Mouse (Mus musculus): ENCODE measurements around the gene Mink1. TPM values are rescaled to one million over a fixed set of nuclear protein-coding genes. Genes with fewer than 3 reads are reported as not detected.
"Not testable (repeated sequence)": the region's sequence is repeated elsewhere in the genome, so short reads cannot be mapped to it uniquely, and the experiment has no call there.

The Mink1 gene
- polyA plus RNA-seq, 1 experiment from 2014 or later = 14.6 TPM

DNA sequence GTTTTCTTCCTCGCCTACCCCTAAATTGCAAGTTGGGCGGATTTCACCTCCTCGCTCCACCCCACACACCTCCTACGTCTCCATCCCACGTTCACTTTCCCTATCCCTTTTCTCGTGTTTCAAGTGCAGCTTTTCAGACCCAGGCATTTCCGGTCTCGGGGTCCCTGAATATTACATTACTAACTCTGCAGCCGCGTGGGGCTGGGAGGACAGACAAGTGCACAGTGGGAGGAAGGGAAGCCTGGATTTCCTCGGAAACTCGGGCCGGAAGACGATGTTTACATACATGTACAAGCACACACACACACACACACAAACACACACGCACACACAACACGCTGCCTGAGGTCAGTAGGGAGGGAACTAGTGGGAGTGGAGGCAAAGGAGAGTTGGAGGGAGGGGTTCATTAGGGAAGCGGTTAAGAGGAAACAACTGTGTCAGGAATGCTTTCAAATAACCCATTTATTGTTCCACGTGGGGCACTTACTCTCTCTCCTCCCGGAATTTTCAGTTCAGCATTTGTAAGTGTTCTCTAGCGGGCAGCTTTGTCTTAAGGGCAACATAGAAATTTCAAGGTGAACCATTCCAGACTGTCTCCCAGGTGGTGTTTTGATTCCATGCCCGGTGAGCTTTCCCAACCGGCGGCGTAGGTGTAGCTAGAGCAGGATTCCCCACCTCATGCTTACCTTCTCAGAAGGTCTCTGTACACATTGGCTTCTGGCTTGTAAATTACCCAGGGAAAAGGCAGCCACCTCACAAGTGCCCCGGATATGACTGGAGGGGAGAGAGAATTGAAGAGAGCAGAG is 992 bp downstream of the Mink1 start:
- DNase-seq (ENCODE audit: low spot score) = peak; percentile 49
- WGBS = 3% methylated on average over 25 of the region's 25 CpGs
- H3K4me1 ChIP-seq (replicated peaks) = peaks cover 57% of the 10 kb centered on the region
- H3K27me3 ChIP-seq (ENCODE audit: insufficient read depth, poor library complexity, severe bottlenecking) = no peaks in the 10 kb centered on the region
- H3K27ac ChIP-seq = peak overlapping the region; percentile 95
- peak overlapping the region; percentile 93 for H3K4me3 ChIP-seq
- H3K36me3 ChIP-seq = peaks cover 9% of the 10 kb centered on the region; the same call in 1 of the 2 replicates
- no peaks in the 10 kb centered on the region for H3K9me3 ChIP-seq

DNA sequence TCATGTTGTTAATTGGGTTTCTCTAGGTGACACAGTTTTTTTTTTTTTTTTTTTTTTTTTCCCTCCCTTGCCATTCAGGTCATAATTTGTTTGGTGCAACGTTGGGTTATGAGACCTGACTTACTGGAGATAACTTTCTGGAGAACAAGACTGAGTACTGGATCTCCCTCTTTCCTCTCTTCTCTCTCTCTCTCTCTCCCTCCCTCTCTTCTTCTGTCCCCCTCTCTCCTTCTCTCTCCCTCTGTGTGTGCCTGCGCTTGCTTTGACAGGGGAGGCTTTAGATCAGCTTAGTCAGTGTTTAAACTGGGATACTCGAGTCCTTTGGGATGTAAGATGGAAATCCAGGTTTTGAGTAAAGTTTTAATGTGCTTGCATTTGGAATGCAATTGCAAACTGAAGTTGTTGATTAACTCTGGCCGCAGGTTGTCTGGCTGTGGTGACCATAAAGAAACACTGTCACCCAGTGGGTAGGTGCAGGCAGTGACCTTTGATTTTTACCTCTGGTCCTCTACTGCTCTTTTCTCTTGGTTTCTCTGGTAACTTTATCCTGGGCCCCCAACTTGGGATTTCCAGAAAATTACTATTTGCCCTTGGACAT is 1.7 kb downstream of the Mink1 start:
- H3K27ac ChIP-seq = no peak overlapping the region; the same call in 1 of the 2 replicates
- H3K9me3 ChIP-seq = no peaks in the 10 kb centered on the region
- H3K4me3 ChIP-seq = peak overlapping the region; percentile 93
- H3K36me3 ChIP-seq = peaks cover 9% of the 10 kb centered on the region; the same call in 1 of the 2 replicates
- DNase-seq (ENCODE audit: low spot score) = no peak
- H3K4me1 ChIP-seq (replicated peaks) = peaks cover 57% of the 10 kb centered on the region
- H3K27me3 ChIP-seq (ENCODE audit: insufficient read depth, poor library complexity, severe bottlenecking) = no peaks in the 10 kb centered on the region
- 53% methylated on average over 4 of the region's 4 CpGs for WGBS

DNA sequence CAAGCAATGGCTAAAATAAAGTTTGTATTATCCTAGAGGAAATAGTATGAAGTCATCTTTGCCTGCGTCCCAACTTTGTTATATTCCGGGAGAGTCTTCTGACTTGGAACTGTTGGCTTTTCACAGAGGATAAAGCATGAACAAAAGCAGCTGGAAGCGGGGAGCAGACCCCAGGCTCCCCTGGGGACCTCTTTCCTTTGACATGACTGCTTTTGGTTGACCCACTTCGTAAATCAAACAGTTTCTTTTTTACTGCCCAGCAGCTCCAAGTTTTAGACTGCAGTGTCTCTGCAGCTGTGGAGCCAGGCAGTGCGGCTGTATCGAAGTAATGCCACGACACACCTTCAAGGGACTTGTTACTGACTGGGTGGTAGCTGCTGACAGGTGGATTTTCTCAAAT is 3.9 kb downstream of the Mink1 start:
- Histone ChIP-seq H3K27me3 (ENCODE audit: insufficient read depth, poor library complexity, severe bottlenecking) (no peaks in the 10 kb centered on the region), H3K27ac (no peak overlapping the region), H3K36me3 (peaks cover 9% of the 10 kb centered on the region; the same call in 1 of the 2 replicates), H3K4me1 (replicated peaks) (peaks cover 58% of the 10 kb centered on the region), H3K9me3 (no peaks in the 10 kb centered on the region), H3K4me3 (no peak overlapping the region)
- 77% methylated on average over 7 of the region's 7 CpGs for WGBS
- no peak for DNase-seq (ENCODE audit: low spot score)

DNA sequence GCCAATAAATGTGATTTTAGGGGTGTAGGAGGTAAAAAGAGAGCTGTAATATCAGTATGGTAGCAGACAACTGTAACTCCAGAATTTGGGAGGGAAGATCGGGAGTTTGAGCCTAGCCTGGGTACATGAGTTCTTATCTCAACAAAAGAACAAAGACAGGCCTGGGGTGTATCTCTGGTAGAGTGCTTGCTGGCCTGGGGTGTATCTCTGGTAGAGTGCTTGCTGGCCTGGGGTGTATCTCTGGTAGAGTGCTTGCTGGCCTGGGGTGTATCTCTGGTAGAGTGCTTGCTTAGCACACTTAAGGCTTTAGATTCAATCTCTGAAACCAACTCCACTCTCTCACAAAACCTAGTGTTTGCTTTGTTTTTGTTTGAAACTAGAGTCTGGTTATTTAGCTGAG is 7.9 kb downstream of the Mink1 start:
- not testable (repeated sequence) for H3K4me3 ChIP-seq; H3K27ac ChIP-seq; H3K9me3 ChIP-seq; H3K36me3 ChIP-seq; H3K27me3 ChIP-seq (ENCODE audit: insufficient read depth, poor library complexity, severe bottlenecking); DNase-seq (ENCODE audit: low spot score)
- 92% methylated on average over 1 of the region's 1 CpGs for WGBS
- peaks cover 37% of the 10 kb centered on the region for H3K4me1 ChIP-seq (replicated peaks)

DNA sequence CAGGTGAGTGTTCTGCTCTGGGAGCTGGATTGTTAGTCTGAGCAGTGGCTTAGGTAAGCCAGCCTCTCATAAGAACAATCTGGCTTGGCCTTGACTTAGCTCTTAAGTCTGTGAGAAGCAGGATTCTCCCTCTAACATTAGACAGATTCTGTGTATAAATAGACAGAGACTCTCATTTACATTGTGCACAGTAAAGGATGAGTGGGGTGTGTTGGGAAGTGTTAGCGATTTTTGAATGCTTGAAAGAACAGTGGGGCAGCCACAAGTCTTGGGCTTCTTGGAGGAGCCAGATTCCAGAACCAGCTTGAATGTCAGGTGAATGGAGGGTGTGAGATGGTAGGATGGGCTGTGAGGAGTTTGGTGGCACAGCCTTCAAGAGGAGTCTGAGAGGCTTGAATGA is 9.0 kb downstream of the Mink1 start:
- H3K9me3 ChIP-seq = no peaks in the 10 kb centered on the region
- H3K4me1 ChIP-seq (replicated peaks) = peaks cover 27% of the 10 kb centered on the region
- no peak for DNase-seq (ENCODE audit: low spot score)
- no peak overlapping the region for H3K27ac ChIP-seq
- 85% methylated on average over 1 of the region's 1 CpGs for WGBS
- H3K36me3 ChIP-seq = peaks cover 9% of the 10 kb centered on the region; the same call in 1 of the 2 replicates
- no peaks in the 10 kb centered on the region for H3K27me3 ChIP-seq (ENCODE audit: insufficient read depth, poor library complexity, severe bottlenecking)
- H3K4me3 ChIP-seq = no peak overlapping the region

DNA sequence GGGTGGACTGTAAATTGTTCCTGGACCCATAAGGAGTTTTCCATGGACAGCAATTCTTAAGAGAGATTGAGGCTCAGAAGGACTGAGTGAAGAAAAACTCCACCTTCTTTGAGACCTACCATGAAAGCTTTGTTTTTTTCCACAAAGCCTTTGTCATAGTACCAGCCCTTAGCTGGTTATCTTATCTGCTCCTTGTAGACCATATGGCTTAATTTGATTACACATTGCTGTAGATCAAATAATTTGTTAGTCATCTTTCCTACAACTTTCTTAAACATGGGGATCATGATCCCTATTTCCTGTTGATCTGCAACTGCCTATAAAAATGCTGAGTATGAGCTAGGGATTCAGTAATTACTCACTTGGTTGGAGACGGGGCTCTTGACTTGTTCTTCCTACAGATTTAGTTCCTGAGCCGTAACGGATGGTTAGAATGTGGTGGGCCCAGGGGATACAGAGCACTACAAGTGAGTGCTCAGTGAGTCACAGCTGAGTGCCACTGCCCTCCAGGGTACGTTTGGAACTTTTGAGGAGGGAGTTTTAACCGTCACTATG is 9.7 kb downstream of the Mink1 start:
- H3K27me3 ChIP-seq (ENCODE audit: insufficient read depth, poor library complexity, severe bottlenecking) = no peaks in the 10 kb centered on the region
- peaks cover 20% of the 10 kb centered on the region; the same call in 1 of the 2 replicates for H3K4me1 ChIP-seq (replicated peaks)
- no peak overlapping the region for H3K27ac ChIP-seq
- H3K36me3 ChIP-seq = peaks cover 9% of the 10 kb centered on the region; the same call in 1 of the 2 replicates
- H3K9me3 ChIP-seq = no peaks in the 10 kb centered on the region
- no peak overlapping the region for H3K4me3 ChIP-seq
- WGBS = 65% methylated on average over 5 of the region's 5 CpGs
- DNase-seq (ENCODE audit: low spot score) = no peak

DNA sequence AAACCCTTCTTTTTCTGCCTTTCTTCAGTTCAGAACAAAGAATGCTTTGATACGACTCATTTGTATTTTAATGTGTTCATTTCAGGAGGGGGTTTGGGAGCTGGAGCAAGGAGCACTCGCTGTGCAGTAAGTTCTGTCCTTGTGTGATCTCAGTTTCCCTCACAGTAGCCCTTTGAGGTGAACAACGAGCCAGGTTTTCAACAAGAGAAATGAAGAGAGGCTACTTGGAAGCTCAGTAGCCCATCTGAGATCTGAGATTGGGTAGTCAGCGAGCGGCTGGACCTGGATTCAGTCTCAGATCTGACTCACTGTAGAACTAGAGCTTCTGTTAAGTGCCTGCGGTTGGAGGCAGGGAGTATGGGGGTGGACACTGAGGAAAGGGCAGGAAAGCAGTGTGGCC is 11.2 kb downstream of the Mink1 start:
- DNase-seq (ENCODE audit: low spot score) = no peak
- Histone ChIP-seq H3K9me3 (no peaks in the 10 kb centered on the region), H3K4me3 (no peak overlapping the region), H3K27ac (peak overlapping the region; percentile 56; the same call in 1 of the 2 replicates), H3K36me3 (no peaks in the 10 kb centered on the region), H3K4me1 (replicated peaks) (peaks cover 24% of the 10 kb centered on the region; the same call in 1 of the 2 replicates), H3K27me3 (ENCODE audit: insufficient read depth, poor library complexity, severe bottlenecking) (no peaks in the 10 kb centered on the region)
- 78% methylated on average over 6 of the region's 6 CpGs for WGBS

DNA sequence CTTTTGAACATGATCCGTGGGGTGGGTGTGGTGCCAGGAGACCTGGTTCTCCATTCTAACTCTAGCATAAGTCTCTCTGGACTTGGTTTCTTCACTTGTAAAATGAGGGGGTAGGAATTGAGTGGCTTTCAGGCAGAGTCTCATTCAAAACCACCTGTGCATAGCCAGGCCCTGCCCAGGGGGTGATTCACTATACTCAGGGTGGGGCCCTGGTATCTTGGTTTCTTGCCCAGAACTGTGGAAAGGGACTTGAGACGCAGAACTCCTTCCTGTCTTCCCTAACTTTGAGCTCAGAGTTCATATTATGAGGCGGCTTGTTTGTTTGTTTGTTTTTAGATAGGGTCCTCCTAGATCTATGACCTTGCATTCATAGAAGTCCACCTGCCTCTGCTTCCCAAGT is 14.5 kb downstream of the Mink1 start:
- H3K4me1 ChIP-seq (replicated peaks) = peaks cover 30% of the 10 kb centered on the region
- no peak overlapping the region for H3K27ac ChIP-seq
- DNase-seq (ENCODE audit: low spot score) = no peak
- WGBS = 89% methylated on average over 3 of the region's 3 CpGs
- no peaks in the 10 kb centered on the region for H3K36me3 ChIP-seq
- no peak overlapping the region for H3K4me3 ChIP-seq
- H3K27me3 ChIP-seq (ENCODE audit: insufficient read depth, poor library complexity, severe bottlenecking) = no peaks in the 10 kb centered on the region
- no peaks in the 10 kb centered on the region for H3K9me3 ChIP-seq

DNA sequence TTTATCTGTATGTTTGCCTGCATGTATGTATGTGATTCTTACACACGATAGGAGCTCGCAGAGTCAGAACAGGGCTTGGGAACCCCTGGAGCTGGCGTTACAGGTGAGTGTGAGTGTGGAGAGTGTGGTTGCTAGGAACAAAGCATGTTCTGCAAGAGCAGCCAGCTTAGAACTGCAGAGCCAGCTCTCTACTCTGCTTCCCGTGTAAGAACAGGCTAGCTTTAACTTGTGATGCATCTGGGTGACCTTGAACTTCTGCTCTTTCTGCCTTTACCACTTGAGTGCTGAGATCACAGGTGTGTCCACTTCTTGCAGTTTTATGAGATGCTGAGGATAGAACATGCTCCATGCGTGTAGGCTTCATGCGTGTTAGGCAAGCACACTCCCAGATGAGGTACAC is 16.3 kb downstream of the Mink1 start:
- DNase-seq (ENCODE audit: low spot score) = no peak
- H3K27ac ChIP-seq = no peak overlapping the region
- H3K9me3 ChIP-seq = no peaks in the 10 kb centered on the region
- WGBS = 94% methylated on average over 6 of the region's 6 CpGs
- H3K36me3 ChIP-seq = no peaks in the 10 kb centered on the region
- H3K27me3 ChIP-seq (ENCODE audit: insufficient read depth, poor library complexity, severe bottlenecking) = no peaks in the 10 kb centered on the region
- peaks cover 31% of the 10 kb centered on the region for H3K4me1 ChIP-seq (replicated peaks)
- no peak overlapping the region for H3K4me3 ChIP-seq

DNA sequence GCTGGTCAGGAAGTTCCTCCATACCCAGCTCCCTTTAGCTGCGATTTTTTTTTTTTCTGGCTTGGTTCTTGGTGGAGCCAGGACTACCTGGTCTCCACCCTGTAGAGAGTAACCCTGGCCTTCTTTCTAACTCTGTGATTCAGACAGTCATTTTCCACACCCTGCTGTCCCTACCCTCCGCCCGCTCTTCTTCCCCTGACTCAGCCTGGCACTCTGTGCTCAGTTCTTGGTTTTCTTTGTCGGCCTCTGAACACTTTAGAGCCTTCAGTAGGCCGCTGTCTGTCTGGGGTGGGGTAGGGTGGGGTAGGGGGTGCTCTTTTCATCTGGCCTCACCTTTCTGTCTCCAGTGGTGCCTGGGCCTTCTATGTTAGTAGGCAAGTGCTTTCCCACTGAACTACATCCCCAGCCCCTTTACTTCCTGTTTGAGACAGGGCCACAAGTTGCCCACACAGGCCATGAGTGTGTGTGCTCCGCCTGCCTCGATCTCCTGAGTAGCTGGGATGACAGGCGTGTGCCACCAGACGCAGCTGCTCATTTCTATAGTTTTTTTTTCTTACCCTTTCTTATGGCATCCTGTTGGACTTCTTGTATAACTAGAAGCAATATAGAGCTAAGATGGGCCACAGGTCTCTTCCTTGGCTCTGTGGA is 17.2 kb downstream of the Mink1 start:
- no peaks in the 10 kb centered on the region for H3K9me3 ChIP-seq
- H3K4me1 ChIP-seq (replicated peaks) = peaks cover 35% of the 10 kb centered on the region
- H3K27ac ChIP-seq = 0 out of 2 replicates have a peak overlapping the region, but pooled peaks have one; percentile 3
- H3K27me3 ChIP-seq (ENCODE audit: insufficient read depth, poor library complexity, severe bottlenecking) = no peaks in the 10 kb centered on the region
- no peaks in the 10 kb centered on the region for H3K36me3 ChIP-seq
- no peak for DNase-seq (ENCODE audit: low spot score)
- H3K4me3 ChIP-seq = no peak overlapping the region
- 86% methylated on average over 9 of the region's 9 CpGs for WGBS

DNA sequence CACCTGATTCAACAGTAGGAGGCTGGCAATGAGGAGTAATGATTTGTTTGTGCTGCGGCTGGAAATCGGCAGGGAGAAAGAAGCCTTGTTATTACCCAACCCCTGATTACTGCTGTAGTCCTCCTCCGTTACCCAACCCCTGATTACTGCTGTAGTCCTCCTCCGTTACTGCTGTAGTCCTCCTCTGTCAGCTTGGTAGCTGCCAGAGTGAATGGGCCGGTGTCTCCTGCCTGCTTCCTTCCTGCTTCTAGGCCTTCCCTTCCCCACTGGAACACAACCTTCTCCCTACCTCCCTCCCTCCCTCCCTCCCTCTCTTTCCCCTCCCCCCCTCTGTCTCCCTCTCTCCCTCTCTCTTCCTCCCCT is 17.7 kb downstream of the Mink1 start:
- Histone ChIP-seq H3K4me3 (no peak overlapping the region), H3K9me3 (no peaks in the 10 kb centered on the region), H3K4me1 (replicated peaks) (peaks cover 40% of the 10 kb centered on the region), H3K27ac (no peak overlapping the region), H3K36me3 (no peaks in the 10 kb centered on the region), H3K27me3 (ENCODE audit: insufficient read depth, poor library complexity, severe bottlenecking) (no peaks in the 10 kb centered on the region)
- WGBS = 69% methylated on average over 5 of the region's 5 CpGs
- no peak for DNase-seq (ENCODE audit: low spot score)

DNA sequence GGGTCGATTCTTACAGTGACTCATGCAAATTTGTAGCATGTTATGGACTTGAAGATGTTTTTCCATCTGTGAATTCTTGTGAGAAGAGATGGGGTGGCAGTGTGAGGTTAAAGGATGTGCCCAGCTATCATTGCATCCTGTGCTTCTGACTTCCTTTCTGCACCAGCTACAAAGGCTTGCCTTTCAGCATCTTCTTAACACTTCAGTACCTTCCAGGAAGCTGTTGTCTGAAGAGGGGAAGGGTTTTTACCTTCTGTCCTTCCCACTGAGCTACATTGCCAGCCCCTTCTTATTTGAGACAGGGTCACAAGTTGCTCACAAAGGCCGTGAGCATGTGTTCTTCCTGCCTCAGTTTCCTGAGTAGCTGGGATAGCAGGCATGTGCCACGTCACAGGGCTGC is 18.2 kb downstream of the Mink1 start:
- no peaks in the 10 kb centered on the region for H3K9me3 ChIP-seq
- no peaks in the 10 kb centered on the region for H3K27me3 ChIP-seq (ENCODE audit: insufficient read depth, poor library complexity, severe bottlenecking)
- no peak overlapping the region for H3K27ac ChIP-seq
- peaks cover 43% of the 10 kb centered on the region for H3K4me1 ChIP-seq (replicated peaks)
- no peak overlapping the region for H3K4me3 ChIP-seq
- WGBS = 87% methylated on average over 3 of the region's 3 CpGs
- H3K36me3 ChIP-seq = no peaks in the 10 kb centered on the region
- DNase-seq (ENCODE audit: low spot score) = no peak

DNA sequence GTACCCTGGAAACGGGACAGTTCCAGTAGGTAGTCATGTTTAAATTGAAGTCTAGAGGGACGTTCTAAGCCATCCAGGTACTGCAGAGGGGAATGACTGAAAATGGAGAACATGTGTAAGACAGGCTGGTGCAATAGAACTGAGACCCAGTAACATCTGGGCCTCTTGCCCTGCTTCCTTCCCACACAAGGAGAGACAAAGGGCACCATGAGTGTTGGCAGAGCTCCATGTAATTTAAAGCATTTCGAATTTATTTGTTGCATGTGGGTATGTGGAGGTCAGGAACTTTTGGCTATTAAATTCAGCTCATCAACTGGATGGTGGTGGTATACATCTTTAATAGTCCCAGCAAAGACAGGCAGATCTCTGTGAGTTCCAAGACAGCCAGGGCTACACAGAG is 19.5 kb downstream of the Mink1 start:
- no peak overlapping the region for H3K4me3 ChIP-seq
- H3K27me3 ChIP-seq (ENCODE audit: insufficient read depth, poor library complexity, severe bottlenecking) = no peaks in the 10 kb centered on the region
- H3K36me3 ChIP-seq = no peaks in the 10 kb centered on the region
- H3K9me3 ChIP-seq = no peaks in the 10 kb centered on the region
- peaks cover 43% of the 10 kb centered on the region for H3K4me1 ChIP-seq (replicated peaks)
- WGBS = 81% methylated on average over 3 of the region's 3 CpGs
- DNase-seq (ENCODE audit: low spot score) = no peak
- no peak overlapping the region for H3K27ac ChIP-seq
